Mouse (Mus musculus): ENCODE data around the gene Mad1l1. TPM values are rescaled to one million over a fixed set of nuclear protein-coding genes. Genes with fewer than 3 reads are reported as not detected.

Mad1l1 gene
- polyA plus RNA-seq, 1 experiment from 2014 or later = 43.7 TPM

GRCm38 (mm10) chr5:140357466-140357865, 36.1 kb upstream of the Mad1l1 start:
- H3K27me3 ChIP-seq (ENCODE audit: control insufficient read depth, insufficient read depth, low read length) = no peaks in the 10 kb centered on the region
- H3K4me3 ChIP-seq (ENCODE audit: low read depth, low read length) = no peak overlapping the region
- no peak overlapping the region for H3K4me2 ChIP-seq (ENCODE audit: low read depth, low read length)
- H3K9ac ChIP-seq (replicated peaks; ENCODE audit: low read length) = no peak overlapping the region
- 88% methylated on average over 3 of the region's 3 CpGs for WGBS
- no peaks in the 10 kb centered on the region for H3K9me3 ChIP-seq (replicated peaks; ENCODE audit: control insufficient read depth, low read length)
- H3K36me3 ChIP-seq (replicated peaks; ENCODE audit: control insufficient read depth, insufficient read depth, low read depth, low read length) = peaks cover 3% of the 10 kb centered on the region
- H3K4me1 ChIP-seq (ENCODE audit: control insufficient read depth, insufficient read depth, low read length) = no peaks in the 10 kb centered on the region
- ATAC-seq (replicated peaks; ENCODE audit: insufficient number of reproducible peaks, low FRiP score, low TSS enrichment, low read depth) (no peak), DNase-seq (ENCODE audit: low spot score) (no peak)
- H3K27ac ChIP-seq (replicated peaks; ENCODE audit: low read depth, low read length) = no peak overlapping the region

GRCm38 (mm10) chr5:140355934-140356333, 34.6 kb upstream of the Mad1l1 start:
- WGBS = 84% methylated on average over 11 of the region's 11 CpGs
- Histone ChIP-seq H3K27me3 (ENCODE audit: control insufficient read depth, insufficient read depth, low read length) (no peaks in the 10 kb centered on the region), H3K4me1 (ENCODE audit: control insufficient read depth, insufficient read depth, low read length) (no peaks in the 10 kb centered on the region), H3K9ac (replicated peaks; ENCODE audit: low read length) (no peak overlapping the region), H3K36me3 (replicated peaks; ENCODE audit: control insufficient read depth, insufficient read depth, low read depth, low read length) (peaks cover 10% of the 10 kb centered on the region), H3K27ac (replicated peaks; ENCODE audit: low read depth, low read length) (no peak overlapping the region), H3K9me3 (replicated peaks; ENCODE audit: control insufficient read depth, low read length) (no peaks in the 10 kb centered on the region), H3K4me2 (ENCODE audit: low read depth, low read length) (no peak overlapping the region), H3K4me3 (ENCODE audit: low read depth, low read length) (no peak overlapping the region)
- ATAC-seq (replicated peaks; ENCODE audit: insufficient number of reproducible peaks, low FRiP score, low TSS enrichment, low read depth) (no peak), DNase-seq (ENCODE audit: low spot score) (no peak)

- H3K9ac ChIP-seq (replicated peaks; ENCODE audit: low read length) = no peak overlapping the region
- DNase-seq (ENCODE audit: low spot score) (no peak), ATAC-seq (replicated peaks; ENCODE audit: insufficient number of reproducible peaks, low FRiP score, low TSS enrichment, low read depth) (no peak)
- H3K27ac ChIP-seq (replicated peaks; ENCODE audit: low read depth, low read length) = no peak overlapping the region
- H3K9me3 ChIP-seq (replicated peaks; ENCODE audit: control insufficient read depth, low read length) = no peaks in the 10 kb centered on the region
- H3K36me3 ChIP-seq (replicated peaks; ENCODE audit: control insufficient read depth, insufficient read depth, low read depth, low read length) = peaks cover 10% of the 10 kb centered on the region
- no peak overlapping the region for H3K4me2 ChIP-seq (ENCODE audit: low read depth, low read length)
- H3K4me1 ChIP-seq (ENCODE audit: control insufficient read depth, insufficient read depth, low read length) = no peaks in the 10 kb centered on the region
- H3K27me3 ChIP-seq (ENCODE audit: control insufficient read depth, insufficient read depth, low read length) = no peaks in the 10 kb centered on the region
- no peak overlapping the region for H3K4me3 ChIP-seq (ENCODE audit: low read depth, low read length)
- WGBS = 92% methylated on average over 6 of the region's 6 CpGs
These were observed 31.0 kb upstream of the Mad1l1 start for GRCm38 (mm10) chr5:140352352-140352751.

GRCm38 (mm10) chr5:140350731-140351497, 29.6 kb upstream of the Mad1l1 start:
- Histone ChIP-seq H3K4me2 (ENCODE audit: low read depth, low read length) (no peak overlapping the region), H3K27me3 (ENCODE audit: control insufficient read depth, insufficient read depth, low read length) (no peaks in the 10 kb centered on the region), H3K9ac (replicated peaks; ENCODE audit: low read length) (no peak overlapping the region), H3K4me3 (ENCODE audit: low read depth, low read length) (no peak overlapping the region), H3K9me3 (replicated peaks; ENCODE audit: control insufficient read depth, low read length) (no peaks in the 10 kb centered on the region), H3K27ac (replicated peaks; ENCODE audit: low read depth, low read length) (no peak overlapping the region), H3K36me3 (replicated peaks; ENCODE audit: control insufficient read depth, insufficient read depth, low read depth, low read length) (peaks cover 10% of the 10 kb centered on the region), H3K4me1 (ENCODE audit: control insufficient read depth, insufficient read depth, low read length) (no peaks in the 10 kb centered on the region)
- ATAC-seq (replicated peaks; ENCODE audit: insufficient number of reproducible peaks, low FRiP score, low TSS enrichment, low read depth) = no peak
- DNase-seq (ENCODE audit: low spot score) = no peak
- 92% methylated on average over 8 of the region's 8 CpGs for WGBS

GRCm38 (mm10) chr5:140349882-140350281, 28.5 kb upstream of the Mad1l1 start:
- Histone ChIP-seq H3K9me3 (replicated peaks; ENCODE audit: control insufficient read depth, low read length) (no peaks in the 10 kb centered on the region), H3K36me3 (replicated peaks; ENCODE audit: control insufficient read depth, insufficient read depth, low read depth, low read length) (peaks cover 10% of the 10 kb centered on the region), H3K9ac (replicated peaks; ENCODE audit: low read length) (no peak overlapping the region), H3K27me3 (ENCODE audit: control insufficient read depth, insufficient read depth, low read length) (no peaks in the 10 kb centered on the region), H3K4me1 (ENCODE audit: control insufficient read depth, insufficient read depth, low read length) (no peaks in the 10 kb centered on the region), H3K27ac (replicated peaks; ENCODE audit: low read depth, low read length) (no peak overlapping the region), H3K4me3 (ENCODE audit: low read depth, low read length) (no peak overlapping the region), H3K4me2 (ENCODE audit: low read depth, low read length) (no peak overlapping the region)
- no peak for ATAC-seq (replicated peaks; ENCODE audit: insufficient number of reproducible peaks, low FRiP score, low TSS enrichment, low read depth)
- no peak for DNase-seq (ENCODE audit: low spot score)
- 94% methylated on average over 9 of the region's 9 CpGs for WGBS

GRCm38 (mm10) chr5:140346050-140346449, 24.7 kb upstream of the Mad1l1 start:
- ATAC-seq (replicated peaks; ENCODE audit: insufficient number of reproducible peaks, low FRiP score, low TSS enrichment, low read depth) = no peak
- no peak for DNase-seq (ENCODE audit: low spot score)
- H3K4me3 ChIP-seq (ENCODE audit: low read depth, low read length) = no peak overlapping the region
- no peaks in the 10 kb centered on the region for H3K4me1 ChIP-seq (ENCODE audit: control insufficient read depth, insufficient read depth, low read length)
- no peaks in the 10 kb centered on the region for H3K9me3 ChIP-seq (replicated peaks; ENCODE audit: control insufficient read depth, low read length)
- no peak overlapping the region for H3K4me2 ChIP-seq (ENCODE audit: low read depth, low read length)
- no peaks in the 10 kb centered on the region for H3K27me3 ChIP-seq (ENCODE audit: control insufficient read depth, insufficient read depth, low read length)
- WGBS = 79% methylated on average over 1 of the region's 1 CpGs
- no peaks in the 10 kb centered on the region for H3K36me3 ChIP-seq (replicated peaks; ENCODE audit: control insufficient read depth, insufficient read depth, low read depth, low read length)
- no peak overlapping the region for H3K9ac ChIP-seq (replicated peaks; ENCODE audit: low read length)
- no peak overlapping the region for H3K27ac ChIP-seq (replicated peaks; ENCODE audit: low read depth, low read length)

GRCm38 (mm10) chr5:140345244-140345643, 23.9 kb upstream of the Mad1l1 start:
- H3K27ac ChIP-seq (replicated peaks; ENCODE audit: low read depth, low read length) = no peak overlapping the region
- H3K9ac ChIP-seq (replicated peaks; ENCODE audit: low read length) = no peak overlapping the region
- no peaks in the 10 kb centered on the region; the same call in 1 of the 2 replicates for H3K36me3 ChIP-seq (replicated peaks; ENCODE audit: control insufficient read depth, insufficient read depth, low read depth, low read length)
- no peaks in the 10 kb centered on the region for H3K4me1 ChIP-seq (ENCODE audit: control insufficient read depth, insufficient read depth, low read length)
- no peak overlapping the region for H3K4me3 ChIP-seq (ENCODE audit: low read depth, low read length)
- DNase-seq (ENCODE audit: low spot score) (no peak), ATAC-seq (replicated peaks; ENCODE audit: insufficient number of reproducible peaks, low FRiP score, low TSS enrichment, low read depth) (no peak)
- no peaks in the 10 kb centered on the region for H3K27me3 ChIP-seq (ENCODE audit: control insufficient read depth, insufficient read depth, low read length)
- H3K4me2 ChIP-seq (ENCODE audit: low read depth, low read length) = no peak overlapping the region
- no peaks in the 10 kb centered on the region for H3K9me3 ChIP-seq (replicated peaks; ENCODE audit: control insufficient read depth, low read length)
- WGBS = 91% methylated on average over 4 of the region's 4 CpGs

- peaks cover 4% of the 10 kb centered on the region for H3K36me3 ChIP-seq (replicated peaks; ENCODE audit: control insufficient read depth, insufficient read depth, low read depth, low read length)
- DNase-seq (ENCODE audit: low spot score) = no peak
- H3K4me2 ChIP-seq (ENCODE audit: low read depth, low read length) = no peak overlapping the region
These were observed 21.5 kb upstream of the Mad1l1 start for GRCm38 (mm10) chr5:140342880-140343279.

More at GRCm38 (mm10) chr5:140342880-140343279, 21.5 kb upstream of the Mad1l1 start:
- Histone ChIP-seq H3K9me3 (replicated peaks; ENCODE audit: control insufficient read depth, low read length) (no peaks in the 10 kb centered on the region), H3K4me1 (ENCODE audit: control insufficient read depth, insufficient read depth, low read length) (no peaks in the 10 kb centered on the region), H3K9ac (replicated peaks; ENCODE audit: low read length) (no peak overlapping the region), H3K27me3 (ENCODE audit: control insufficient read depth, insufficient read depth, low read length) (no peaks in the 10 kb centered on the region), H3K4me3 (ENCODE audit: low read depth, low read length) (no peak overlapping the region), H3K27ac (replicated peaks; ENCODE audit: low read depth, low read length) (no peak overlapping the region)
- no peak for ATAC-seq (replicated peaks; ENCODE audit: insufficient number of reproducible peaks, low FRiP score, low TSS enrichment, low read depth)
- WGBS = 85% methylated on average over 4 of the region's 4 CpGs
